Mouse (Mus musculus) ovary, postnatal 10 days (tissue): ENCODE data around the gene Entpd8.

Source experiments
- DNase-seq: peaks from one replicate; pipeline ENCODE4 v3.0.0; 2022; ENCODE audit warnings: low spot score

Entpd8 gene

GRCm38 (mm10) chr2:25080076-25080475, at the start of gene Entpd8:
Gene Entpd8, plus strand, starts transcription at chr2:25080304.
- no peak for DNase-seq

DNA sequence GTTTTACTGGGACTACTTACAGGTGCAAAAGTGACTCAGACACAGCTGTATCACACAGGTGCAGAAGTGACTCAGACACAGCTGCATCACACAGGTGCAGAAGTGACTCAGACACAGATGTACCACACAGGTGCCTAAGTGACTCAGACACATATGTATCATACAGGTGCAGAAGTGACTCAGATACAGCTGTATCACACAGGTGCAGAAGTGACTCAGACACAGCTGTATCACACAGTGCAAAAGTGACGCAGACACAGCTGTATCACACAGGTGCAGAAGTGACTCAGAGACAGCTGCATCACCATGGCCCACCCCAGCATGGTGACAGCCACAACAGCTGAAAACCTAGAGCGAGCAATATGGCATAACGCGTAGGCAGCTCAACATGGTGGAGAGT, 45.1 kb upstream of the Entpd8 start:
- DNase-seq = no peak

- DNase-seq = no peak
These were observed 40.0 kb upstream of the Entpd8 start for GRCm38 (mm10) chr2:25040089-25040488.

DNA sequence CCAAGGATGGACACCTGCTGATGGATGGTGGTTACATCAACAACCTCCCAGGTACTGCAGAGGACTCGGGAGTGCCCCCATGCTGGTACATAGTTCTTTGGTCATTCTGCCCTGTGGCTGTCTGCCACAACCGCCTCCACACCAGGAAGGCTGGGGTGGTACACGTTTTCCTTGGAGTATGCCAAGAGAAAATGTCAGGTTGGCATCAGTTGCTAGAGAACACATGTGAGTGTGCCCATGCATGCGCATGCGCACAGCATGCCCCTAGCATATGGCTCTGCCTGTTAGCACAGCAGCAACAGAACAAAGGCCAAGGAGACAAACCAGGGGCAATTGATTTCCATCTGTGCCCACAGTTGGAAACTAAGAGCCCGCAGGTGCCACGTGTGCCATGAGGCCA, 29.2 kb upstream of the Entpd8 start:
- no peak for DNase-seq

- no peak for DNase-seq
These were observed 28.7 kb upstream of the Entpd8 start for GRCm38 (mm10) chr2:25051450-25051849.

DNA sequence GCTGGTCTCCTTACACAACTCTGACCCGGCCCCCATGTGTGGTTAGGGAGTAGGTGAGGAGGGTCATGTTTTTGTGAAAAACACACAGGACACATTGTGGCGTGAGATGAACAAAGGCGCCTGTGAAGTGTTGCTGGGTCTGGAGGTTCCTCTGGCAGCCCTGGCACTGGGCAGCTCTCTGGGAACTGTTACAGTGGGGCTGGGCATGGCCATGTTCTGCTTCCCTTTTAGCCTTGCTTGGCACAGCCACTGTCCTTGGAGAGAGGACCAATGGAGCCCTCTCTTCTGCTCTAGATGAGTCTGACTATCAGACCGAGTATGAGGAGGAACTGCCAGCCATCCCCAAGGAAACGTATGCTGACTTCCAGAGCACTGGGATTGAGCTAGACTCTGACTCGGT, 27.0 kb upstream of the Entpd8 start:
- DNase-seq = no peak

GRCm38 (mm10) chr2:25054221-25055067, 25.7 kb upstream of the Entpd8 start, which contains the start of gene Nsmf:
Gene Nsmf, plus strand, starts transcription at chr2:25054355.
- DNase-seq = peak; percentile 78

GRCm38 (mm10) chr2:25055068-25055405, 25.1 kb upstream of the Entpd8 start:
- DNase-seq = no peak

GRCm38 (mm10) chr2:25055409-25056155, 24.5 kb upstream of the Entpd8 start:
- no peak for DNase-seq

DNA sequence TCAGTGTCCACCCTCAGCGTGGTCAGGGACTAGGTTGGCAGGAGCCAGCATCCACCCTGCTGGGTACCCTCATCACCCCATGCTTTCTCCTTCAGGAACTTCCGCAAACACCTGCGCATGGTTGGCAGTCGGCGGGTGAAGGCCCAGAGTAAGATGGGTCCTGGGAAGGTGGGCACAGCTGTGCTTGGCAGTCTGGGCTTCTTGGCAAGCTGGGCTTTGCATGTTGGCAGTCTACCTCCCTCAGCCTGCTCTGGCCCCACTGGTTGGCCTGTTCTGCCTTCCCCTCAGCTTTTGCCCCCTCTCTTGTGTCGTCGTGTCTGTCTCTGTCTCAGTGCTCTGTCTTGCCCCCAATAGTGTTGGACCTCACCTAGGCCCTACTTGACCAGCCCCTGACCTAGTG, 21.2 kb upstream of the Entpd8 start:
- no peak for DNase-seq

DNA sequence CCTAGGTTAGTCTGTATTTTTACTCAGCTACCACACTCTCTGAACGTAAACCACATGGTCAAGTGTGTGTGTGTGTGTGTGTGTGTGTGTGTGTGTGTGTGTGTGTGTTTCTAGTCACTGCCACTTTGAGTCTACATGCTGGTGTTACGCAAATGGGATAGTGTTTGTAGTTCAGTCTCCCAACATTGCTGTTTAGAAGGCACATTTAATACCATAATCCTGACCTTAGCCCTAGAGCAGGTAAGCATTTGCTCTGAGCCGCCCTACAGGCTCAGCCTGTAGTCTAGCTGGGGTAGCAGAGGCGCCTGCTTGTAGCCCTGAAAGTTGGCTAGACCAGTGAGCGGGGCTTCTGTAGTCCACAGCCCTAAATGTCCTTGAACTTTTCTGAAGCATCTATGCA, 16.6 kb upstream of the Entpd8 start:
- DNase-seq = no peak

GRCm38 (mm10) chr2:25064285-25064684, 15.8 kb upstream of the Entpd8 start:
- DNase-seq = no peak

- DNase-seq = no peak
These were observed 14.6 kb upstream of the Entpd8 start for GRCm38 (mm10) chr2:25065537-25065936.

DNA sequence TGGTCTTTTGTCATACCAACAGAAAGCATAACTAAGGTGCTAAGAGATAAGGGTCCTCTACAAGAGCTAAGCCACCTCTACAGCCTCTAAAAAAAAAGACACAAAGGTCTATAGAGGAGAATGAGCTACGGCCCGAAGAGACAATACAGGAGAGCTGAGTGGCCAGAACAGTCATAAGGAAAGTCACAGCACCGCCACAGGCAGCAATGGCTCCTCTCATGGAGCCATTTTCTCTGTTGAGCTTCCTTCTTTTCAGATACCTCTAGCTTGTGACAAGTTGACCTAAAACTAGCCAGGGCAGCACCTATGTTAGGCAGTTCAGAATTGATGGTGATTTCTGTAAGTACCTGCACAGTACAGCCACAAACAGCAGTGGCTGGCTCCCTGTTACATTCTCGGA, 13.6 kb upstream of the Entpd8 start:
- no peak for DNase-seq

DNA sequence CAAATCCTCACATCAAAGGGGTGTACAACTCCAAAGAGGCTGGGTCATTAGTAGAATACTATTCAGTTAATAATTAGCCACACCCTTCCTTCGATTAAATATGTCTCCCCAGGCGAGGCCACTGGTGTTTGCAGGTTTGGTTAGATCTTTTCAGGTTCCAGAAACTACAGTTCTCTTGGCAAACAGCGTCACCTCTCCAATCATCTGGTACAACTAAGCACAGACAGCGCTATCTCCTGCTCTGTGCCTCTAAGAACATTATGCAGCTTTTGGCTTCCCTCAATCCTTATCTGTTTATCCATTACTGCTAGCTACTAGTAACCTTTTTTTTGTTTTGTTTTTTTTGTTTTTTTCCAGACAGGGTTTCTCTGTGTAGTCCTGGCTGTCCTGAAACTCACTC, 10.6 kb upstream of the Entpd8 start:
- DNase-seq = no peak

DNA sequence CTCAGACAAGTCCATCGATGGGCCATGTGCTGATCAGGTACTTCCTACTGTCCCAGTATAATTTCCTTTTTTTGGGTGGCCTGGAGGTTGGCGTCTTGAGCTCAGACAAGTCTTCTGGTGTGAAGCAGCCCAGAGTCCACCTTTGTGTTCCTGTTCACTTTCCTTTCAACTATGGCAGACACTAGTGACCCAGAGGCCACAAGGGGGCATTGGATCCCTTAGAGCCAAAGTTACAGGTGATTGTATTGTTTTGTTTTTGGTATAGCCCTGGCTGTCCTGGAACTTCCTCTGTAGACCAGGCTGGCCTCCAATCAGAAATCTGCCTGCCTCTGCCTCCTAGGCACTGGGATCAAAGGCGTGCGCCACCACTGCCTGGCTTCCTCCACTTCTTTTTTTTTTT, 7.7 kb upstream of the Entpd8 start:
- no peak for DNase-seq

DNA sequence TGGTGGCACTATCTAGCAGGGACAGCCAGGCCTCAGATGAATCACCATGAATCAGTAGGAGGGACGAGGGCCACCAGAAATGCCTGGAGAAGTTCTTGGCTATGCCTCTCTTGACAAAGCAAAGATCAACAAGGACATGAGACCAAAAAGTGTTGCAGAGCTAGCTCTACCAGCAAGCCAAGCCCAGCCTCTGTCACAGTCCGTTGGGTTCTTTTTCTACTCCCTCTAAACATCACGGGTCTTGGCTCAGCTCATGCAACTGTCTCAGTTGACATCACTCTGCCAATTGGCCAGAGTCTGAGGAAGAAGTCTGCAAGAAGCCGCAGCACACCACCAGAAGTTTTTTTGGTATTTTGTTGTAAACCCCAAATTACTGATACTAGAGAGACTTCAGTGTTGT, 4.6 kb upstream of the Entpd8 start:
- no peak for DNase-seq

- no peak for DNase-seq
These were observed 1.1 kb upstream of the Entpd8 start for GRCm38 (mm10) chr2:25078967-25079366.

DNA sequence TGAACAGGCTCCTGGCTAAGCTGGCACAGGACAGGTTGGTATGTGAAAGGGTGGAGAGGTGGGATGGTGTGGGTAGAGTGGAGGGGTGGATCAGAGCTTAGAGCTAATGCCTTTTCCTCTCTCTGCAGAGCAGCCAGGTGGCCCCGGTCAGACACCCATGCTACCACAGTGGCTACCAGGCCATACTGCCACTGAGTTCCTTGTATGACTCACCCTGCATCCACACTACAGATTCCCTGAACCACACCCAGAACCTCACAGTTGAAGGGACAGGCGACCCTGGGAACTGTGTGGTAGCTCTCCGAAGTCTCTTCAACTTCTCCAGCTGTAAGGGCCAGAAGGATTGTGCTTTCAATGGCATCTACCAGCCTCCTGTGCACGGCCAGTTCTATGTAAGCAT, 3.6 kb downstream of the Entpd8 start:
- no peak for DNase-seq

DNA sequence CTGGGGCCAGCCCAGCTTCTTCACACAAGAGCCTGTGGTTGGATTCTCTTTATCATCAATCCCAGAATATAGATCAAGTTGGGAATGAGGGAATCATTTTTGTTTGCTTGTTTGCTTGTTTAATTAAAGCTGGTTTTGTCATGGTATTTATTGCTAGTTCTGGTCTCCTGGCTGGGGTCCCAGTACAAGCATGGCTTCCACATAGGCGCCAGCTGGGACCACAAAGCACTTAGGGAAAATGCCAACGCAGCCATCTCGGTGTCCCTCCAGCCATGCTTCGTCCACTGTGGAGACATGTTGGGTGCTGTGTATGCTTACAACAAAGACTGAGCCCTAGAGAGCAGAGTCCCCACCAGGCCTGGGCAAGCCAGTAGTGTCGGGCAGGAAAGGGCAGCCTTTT, 5.5 kb downstream of the Entpd8 start:
- DNase-seq = no peak

DNA sequence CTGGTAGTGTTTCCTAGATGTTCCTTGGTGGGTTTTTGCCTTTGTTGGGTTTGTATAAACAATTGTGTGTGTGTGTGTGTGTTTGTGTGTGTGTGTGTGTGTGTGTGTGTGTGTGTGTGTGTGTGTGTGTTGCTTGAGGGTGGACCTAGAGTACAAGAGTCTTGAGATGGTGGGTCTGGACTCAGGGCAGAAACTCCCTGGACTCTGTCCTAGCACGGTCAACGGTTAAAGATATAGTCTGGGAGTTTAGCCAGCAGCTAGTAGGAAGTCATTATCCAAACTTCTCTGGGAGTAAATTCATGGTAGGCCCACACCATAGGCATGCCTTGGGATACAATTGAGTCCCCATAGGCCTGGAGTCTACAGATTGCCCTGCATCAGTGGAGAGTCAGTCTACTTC, 7.7 kb downstream of the Entpd8 start:
- no peak for DNase-seq

- no peak for DNase-seq
These were observed 8.5 kb downstream of the Entpd8 start for GRCm38 (mm10) chr2:25088636-25089035.

DNA sequence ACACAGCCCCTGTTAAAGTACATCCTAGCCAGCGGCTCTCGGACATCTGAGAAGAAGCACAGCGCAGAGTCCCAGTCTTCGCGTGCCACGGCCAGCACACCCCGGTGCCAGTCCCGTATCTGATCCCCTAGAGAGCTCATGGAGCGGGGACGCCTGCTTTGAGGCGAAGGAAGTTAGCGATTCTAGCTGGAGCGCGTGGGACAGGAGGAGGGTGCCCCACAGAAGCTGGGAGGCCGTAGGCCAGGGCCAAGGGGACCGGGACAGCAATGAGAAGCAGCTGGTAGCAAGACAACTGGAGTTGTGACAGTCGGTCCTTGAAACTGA, 14.6 kb downstream of the Entpd8 start:
- no peak for DNase-seq
